Mouse (Mus musculus) cortical plate, adult 2 months (tissue): Measurements from ENCODE around the gene Grm8.

ENCODE experiments used
- CTCF ChIP-seq: fragments of 200-500 bp; IDR thresholded peaks from 2 replicates; pipeline ENCODE4 v1.5.1; 2011; ENCODE audit warnings: mild to moderate bottlenecking, control low read depth, low read length; ENCODE audit not compliant: insufficient read depth; ENCODE audit errors: extremely low read depth
- POLR2A ChIP-seq: fragments of 200-500 bp; IDR thresholded peaks from 2 replicates; pipeline ENCODE4 v1.6.1; 2011; ENCODE audit warnings: mild to moderate bottlenecking, low read length, control low read depth; ENCODE audit not compliant: insufficient read depth; ENCODE audit errors: extremely low read depth

DNA sequence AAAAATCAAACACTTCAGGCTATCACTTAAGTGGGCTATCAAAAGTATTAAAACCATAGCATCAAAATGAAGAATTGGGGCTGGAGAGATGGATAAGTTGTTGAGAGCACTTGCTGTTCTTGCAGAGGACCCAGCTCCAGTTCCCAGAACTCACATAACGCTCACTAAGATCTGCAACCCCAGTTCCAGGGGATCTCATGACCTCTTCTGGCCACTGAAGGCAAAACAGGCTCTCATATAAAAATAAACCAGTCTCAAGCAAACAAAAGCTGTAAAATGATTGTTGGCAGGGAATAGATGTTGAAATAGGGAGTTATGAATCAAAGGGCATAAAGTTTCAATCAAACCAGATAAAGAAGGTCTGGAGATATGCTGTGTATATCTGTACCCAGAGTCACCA is 171.1 kb downstream of the Grm8 start:
- TF ChIP-seq POLR2A (no peak), CTCF (no peak)
